Mouse (Mus musculus): Measurements from ENCODE around the gene Map3k4.

DNA sequence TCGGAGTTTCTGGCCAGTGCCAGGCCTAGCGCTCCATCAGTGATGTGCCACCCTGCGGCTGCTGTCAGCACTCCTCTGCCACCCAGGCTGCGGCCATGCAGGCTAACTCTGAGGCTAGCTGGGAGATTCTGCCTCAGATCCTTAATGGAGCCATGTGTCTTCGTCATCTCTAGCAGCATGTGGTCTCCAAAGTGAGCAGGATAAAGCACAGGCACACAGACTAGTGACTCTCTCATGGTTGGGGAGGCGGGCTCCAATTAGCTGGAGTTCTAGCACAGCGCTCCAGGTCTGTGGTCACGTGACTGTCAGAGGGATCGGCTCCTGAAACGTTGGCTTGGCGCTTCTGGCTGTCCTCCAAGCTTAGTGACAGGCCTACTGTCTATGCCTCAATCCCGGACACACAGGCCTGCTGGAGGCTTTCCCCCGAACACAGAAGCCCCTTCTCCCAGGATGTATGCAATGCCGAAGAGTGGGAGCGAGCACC is 115.1 kb downstream of the Map3k4 start:
- TF ChIP-seq CTCF (IDR thresholded peaks at IDR 0.05; ENCODE audit: extremely low read depth, insufficient read depth, low read length): no peak
- no peak for TF ChIP-seq POLR2A (IDR thresholded peaks at IDR 0.05; ENCODE audit: extremely low read depth, insufficient read depth, low read length)
